Mouse (Mus musculus) ES-E14 (cell line): ENCODE results near the gene Aldh3a1. TPM values are rescaled to one million over a fixed set of nuclear protein-coding genes. Genes with fewer than 3 reads are reported as not detected.
"Not testable (repeated sequence)": the region's sequence is repeated elsewhere in the genome, so short reads cannot be mapped to it uniquely, and the experiment has no call there.

Experiments used
- DNase-seq: peaks from one replicate; pipeline ENCODE4 v3.0.0-alpha.2; 2013; ENCODE audit warnings: low read depth, low spot score
- H3K27ac ChIP-seq: 2 replicates; pipeline ENCODE4 v1.5.1; 2012; ENCODE audit warnings: low read depth, mild to moderate bottlenecking, low read length, moderate library complexity, mixed read lengths; ENCODE audit not compliant: poor library complexity, insufficient read depth, severe bottlenecking
- H3K36me3 ChIP-seq: 2 replicates; pipeline ENCODE4 v1.6.1; 2012; ENCODE audit warnings: mild to moderate bottlenecking, low read length, moderate library complexity, mixed read lengths; ENCODE audit not compliant: control insufficient read depth, poor library complexity, insufficient read depth, severe bottlenecking
- H3K4me1 ChIP-seq, 2 experiments: fragments of 150-350 bp in 1 of 2; sonication (generic) in 1 of 2; 2 replicates each; pipeline ENCODE4 v1.6.1; 2012; ENCODE audit warnings: low read length in 2 of 2, mild to moderate bottlenecking in 1 of 2, mixed read lengths in 1 of 2; ENCODE audit not compliant: control insufficient read depth in 2 of 2, insufficient read depth in 2 of 2, poor library complexity in 1 of 2
- H3K4me3 ChIP-seq, 2 experiments: fragments of 150-350 bp in 1 of 2; sonication (generic) in 1 of 2; 2 replicates each; pipeline ENCODE4 v1.5.1; 2012; ENCODE audit warnings: low read length in 2 of 2, low read depth in 1 of 2, mild to moderate bottlenecking in 1 of 2, mixed read lengths in 1 of 2; ENCODE audit not compliant: insufficient read depth in 1 of 2, poor library complexity in 1 of 2, severe bottlenecking in 1 of 2
- H3K9ac ChIP-seq: 2 replicates; pipeline ENCODE4 v1.6.1; 2012; ENCODE audit warnings: low read depth, mild to moderate bottlenecking, low read length, mixed read lengths; ENCODE audit not compliant: poor library complexity, insufficient read depth, severe bottlenecking
- H3K9me3 ChIP-seq: fragments of 150-350 bp; sonication (generic); 2 replicates; pipeline ENCODE4 v1.6.1; 2012; ENCODE audit warnings: low read depth, mild to moderate bottlenecking, low read length; ENCODE audit not compliant: control insufficient read depth, insufficient read depth
- CHD2 ChIP-seq: IDR thresholded peaks from 2 replicates; pipeline ENCODE4 v1.6.1; 2014; ENCODE audit warnings: mild to moderate bottlenecking, low read depth, low read length, inconsistent platforms
- HCFC1 ChIP-seq: IDR thresholded peaks from 2 replicates; pipeline ENCODE4 v1.6.1; 2012; ENCODE audit warnings: low read length, inconsistent platforms, borderline replicate concordance; ENCODE audit not compliant: insufficient read depth
- MAFK ChIP-seq: IDR thresholded peaks from 2 replicates; pipeline ENCODE4 v1.6.1; 2014; ENCODE audit warnings: mild to moderate bottlenecking, low read depth, low read length, inconsistent platforms; ENCODE audit not compliant: insufficient read depth
- ZC3H11A ChIP-seq: IDR thresholded peaks from 2 replicates; pipeline ENCODE4 v1.6.1; 2012; ENCODE audit warnings: low read depth, mild to moderate bottlenecking, inconsistent platforms, low read length, borderline replicate concordance
- ZNF384 ChIP-seq: IDR thresholded peaks from 2 replicates; pipeline ENCODE4 v1.6.1; 2012; ENCODE audit warnings: low read depth, low read length, inconsistent platforms
- in situ Hi-C, 2 experiments: fragments of 600-800 bp; cut with MboI; formaldehyde crosslinking; loops; one replicate each; pipeline ENCODE4 v1.15.1; 2025; ENCODE audit warnings: low sequenced_read_pairs in 2 of 2, inconsistent platforms in 1 of 2; ENCODE audit not compliant: unreplicated experiment in 2 of 2
- total RNA-seq: library from RNA; depleted of rRNA; stranded (reverse); fragments of 300-350 nt; gene quantifications from 2 replicates; pipeline ENCODE4 v1.2.3, GENCODE M21; 2012

Aldh3a1 gene
- total RNA-seq, 1 experiment = 1.2 TPM

- in situ Hi-C loops = no loop called here
- DNase-seq = no peak
- Histone ChIP-seq H3K27ac (0 out of 2 replicates have a peak overlapping the region, but pooled peaks have one; percentile 8), H3K9me3 (no peaks in the 10 kb centered on the region), H3K36me3 (peaks cover 81% of the 10 kb centered on the region), H3K4me3 (no peak overlapping the region), H3K4me1 (no peaks in the 10 kb centered on the region), H3K9ac (no peak overlapping the region)
- no peak for TF ChIP-seq HCFC1
- no peak for TF ChIP-seq CHD2
- no peak for TF ChIP-seq ZNF384
- no peak for TF ChIP-seq MAFK
- no peak for TF ChIP-seq ZC3H11A
These were observed 44.6 kb upstream of the Aldh3a1 start for GRCm38 (mm10) chr11:61162776-61163175.

DNA sequence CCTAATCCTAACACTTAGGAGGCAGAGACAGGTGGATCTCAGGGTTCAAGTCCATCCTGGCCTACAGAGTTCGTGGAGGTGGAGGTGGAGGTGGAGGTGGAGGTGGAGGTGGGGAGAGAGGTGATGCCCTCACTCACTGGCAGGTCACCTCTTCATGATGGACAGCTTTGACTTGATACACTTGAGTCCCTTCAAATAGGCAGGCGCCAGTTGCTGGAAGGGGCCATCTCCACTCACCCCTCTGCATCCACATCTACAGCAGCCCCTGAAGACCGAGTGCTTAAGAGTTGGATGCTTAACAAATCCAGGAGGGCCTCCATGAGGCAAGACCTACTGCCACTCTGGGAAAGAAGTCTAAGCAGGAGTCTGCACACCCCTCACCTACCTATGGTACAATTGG is 44.0 kb upstream of the Aldh3a1 start:
- Histone ChIP-seq H3K4me3 (no peak overlapping the region), H3K27ac (no peak overlapping the region), H3K9ac (no peak overlapping the region), H3K4me1 (no peaks in the 10 kb centered on the region), H3K9me3 (no peaks in the 10 kb centered on the region), H3K36me3 (peaks cover 81% of the 10 kb centered on the region)
- no peak for DNase-seq
- TF ChIP-seq ZNF384 (no peak), ZC3H11A (no peak), MAFK (no peak), HCFC1 (no peak), CHD2 (no peak)
- in situ Hi-C loops = no loop called here

DNA sequence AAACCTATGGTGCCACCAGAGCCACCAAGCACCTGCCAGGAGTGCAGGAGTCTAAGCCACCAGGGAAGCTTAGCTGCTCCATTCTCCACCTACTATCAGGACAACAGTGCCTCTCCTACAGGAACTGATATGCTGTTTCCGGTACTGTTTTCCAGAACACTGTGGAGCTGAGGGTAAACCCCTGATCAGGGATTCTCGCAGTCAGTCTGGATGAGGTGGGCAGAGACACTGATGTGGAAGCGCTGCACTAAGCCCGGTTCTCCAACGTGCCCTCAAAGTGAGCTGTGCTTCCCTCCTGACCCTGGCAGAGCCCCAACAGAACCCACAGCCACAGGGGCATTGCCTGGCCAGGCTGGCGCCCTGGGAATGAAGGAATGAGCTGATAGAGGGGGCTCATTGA is 43.0 kb upstream of the Aldh3a1 start:
- no peaks in the 10 kb centered on the region for H3K4me1 ChIP-seq
- peaks cover 73% of the 10 kb centered on the region for H3K36me3 ChIP-seq
- H3K27ac ChIP-seq = no peak overlapping the region
- DNase-seq = no peak
- in situ Hi-C loops = no loop called here
- no peak overlapping the region for H3K9ac ChIP-seq
- no peaks in the 10 kb centered on the region for H3K9me3 ChIP-seq
- TF ChIP-seq HCFC1 (no peak), CHD2 (no peak), ZC3H11A (no peak), ZNF384 (no peak), MAFK (no peak)
- no peak overlapping the region for H3K4me3 ChIP-seq

DNA sequence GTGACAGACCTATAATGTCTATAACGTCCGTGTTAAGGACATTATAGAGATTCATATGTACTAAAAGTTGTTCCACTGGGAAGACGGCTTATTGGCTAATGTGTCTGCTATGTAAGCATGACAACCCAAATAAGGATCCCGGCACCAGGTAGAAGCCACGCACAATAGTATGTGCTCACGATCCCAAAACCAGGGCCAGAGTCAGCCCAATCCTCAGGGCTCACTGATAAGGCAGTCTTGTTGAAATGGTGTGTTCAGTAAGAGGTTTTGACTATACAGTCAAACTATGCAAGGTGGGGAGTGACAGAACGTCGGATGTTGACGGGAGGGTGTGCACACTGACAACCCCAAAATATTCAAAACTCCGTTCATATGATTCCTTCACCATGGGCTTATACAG is 42.5 kb upstream of the Aldh3a1 start:
- in situ Hi-C loops = no loop called here
- Histone ChIP-seq H3K9ac (no peak overlapping the region), H3K4me3 (no peak overlapping the region), H3K27ac (no peak overlapping the region), H3K36me3 (peaks cover 70% of the 10 kb centered on the region), H3K9me3 (no peaks in the 10 kb centered on the region), H3K4me1 (no peaks in the 10 kb centered on the region)
- no peak for DNase-seq
- TF ChIP-seq ZC3H11A (no peak), CHD2 (no peak), ZNF384 (no peak), HCFC1 (no peak), MAFK (no peak)

DNA sequence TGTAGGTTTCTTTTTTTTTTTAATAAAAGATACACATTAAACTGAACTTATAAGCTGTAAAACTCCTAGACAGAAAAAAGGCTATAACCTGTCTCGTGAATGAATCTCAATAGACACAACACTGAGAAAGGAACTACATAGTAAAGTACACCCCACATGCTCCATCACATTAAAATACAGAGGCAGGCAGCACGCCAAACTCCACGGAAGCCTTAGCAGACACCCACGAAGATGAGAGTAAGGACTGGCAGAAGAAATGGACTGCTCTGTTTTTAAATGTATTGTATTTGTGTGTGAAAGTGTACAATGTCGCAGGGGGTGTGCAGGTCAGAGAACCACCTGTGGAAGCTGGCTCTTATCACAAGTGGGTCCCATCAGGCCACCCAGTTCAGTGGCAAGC is 37.2 kb upstream of the Aldh3a1 start:
- Histone ChIP-seq H3K4me3 (no peak overlapping the region), H3K4me1 (peaks cover 0 to 6% of the 10 kb centered on the region in 2 experiments; a peak in 2 of 4 replicates), H3K9me3 (no peaks in the 10 kb centered on the region), H3K27ac (no peak overlapping the region), H3K9ac (no peak overlapping the region), H3K36me3 (peaks cover 23% of the 10 kb centered on the region)
- DNase-seq = no peak
- in situ Hi-C loops = no loop called here
- TF ChIP-seq ZC3H11A (no peak), ZNF384 (no peak), HCFC1 (no peak), MAFK (no peak), CHD2 (no peak)

GRCm38 (mm10) chr11:61173477-61173876 is 33.9 kb upstream of the Aldh3a1 start:
- peak overlapping the region; percentile 85 to 92; a peak in 3 of 4 replicates for H3K4me3 ChIP-seq
- peaks cover 3 to 14% of the 10 kb centered on the region in 2 experiments; a peak in 3 of 4 replicates for H3K4me1 ChIP-seq
- DNase-seq, H3K36me3 ChIP-seq, in situ Hi-C loops, H3K27ac ChIP-seq, H3K9me3 ChIP-seq: not testable (repeated sequence)
- H3K9ac ChIP-seq = peak overlapping the region; percentile 28; the same call in 1 of the 2 replicates
